Mouse (Mus musculus) limb, embryonic 11.5 days (tissue): Measurements from ENCODE around the gene Gadd45g. TPM values are rescaled to one million over a fixed set of nuclear protein-coding genes. Genes with fewer than 3 reads are reported as not detected.

Experiments
- ATAC-seq: fragments of 200-750 bp; cut with Nextera tagmentation; 2 replicates; pipeline ENCODE4 v1.8.0; 2017; ENCODE audit warnings: low read depth; ENCODE audit not compliant: insufficient number of reproducible peaks, low FRiP score, low TSS enrichment
- DNase-seq: peaks from one replicate; pipeline ENCODE4 v3.0.0-alpha.2; 2015; ENCODE audit warnings: low spot score
- H3K27ac ChIP-seq: fragments of 300-500 bp; sonication (generic); replicated peaks from 2 replicates; pipeline ENCODE4 v1.5.1; 2014; ENCODE audit warnings: low read depth, mild to moderate bottlenecking, low read length
- H3K27me3 ChIP-seq: fragments of 300-500 bp; sonication (generic); 2 replicates; pipeline ENCODE4 v1.6.1; 2014; ENCODE audit warnings: mild to moderate bottlenecking, low read length, mixed read lengths; ENCODE audit not compliant: control insufficient read depth, insufficient read depth
- H3K36me3 ChIP-seq: fragments of 300-500 bp; sonication (generic); 2 replicates; pipeline ENCODE4 v1.6.1; 2014; ENCODE audit warnings: mild to moderate bottlenecking, low read length, moderate library complexity, mixed read lengths; ENCODE audit not compliant: control insufficient read depth, insufficient read depth
- H3K4me1 ChIP-seq: fragments of 300-500 bp; sonication (generic); 2 replicates; pipeline ENCODE4 v1.6.1; 2014; ENCODE audit warnings: low read length, mixed read lengths; ENCODE audit not compliant: control insufficient read depth, insufficient read depth
- H3K4me2 ChIP-seq: fragments of 300-500 bp; sonication (generic); 2 replicates; pipeline ENCODE4 v1.6.1; 2014; ENCODE audit warnings: low read depth, mild to moderate bottlenecking, moderate library complexity; ENCODE audit not compliant: severe bottlenecking
- H3K4me3 ChIP-seq: fragments of 300-500 bp; sonication (generic); 2 replicates; pipeline ENCODE4 v1.5.1; 2014; ENCODE audit warnings: low read depth, low read length
- H3K9ac ChIP-seq: fragments of 300-500 bp; sonication (generic); 2 replicates; pipeline ENCODE4 v1.6.1; 2014; ENCODE audit warnings: mild to moderate bottlenecking, low read length
- H3K9me3 ChIP-seq: fragments of 300-500 bp; sonication (generic); 2 replicates; pipeline ENCODE4 v1.6.1; 2016; ENCODE audit warnings: low read length; ENCODE audit not compliant: control insufficient read depth
- WGBS: fragments of 180-500 bp; shearing (Covaris S2); extraction: QIAGEN DNeasy Blood & Tissue Kit; methylation state at CpG from one replicate; pipeline ENCODE4 v1.1.7; 2014; 5-methylcytosine and 5-hydroxymethylcytosine counted together
- polyA plus RNA-seq: library from polyadenylated mRNA; unstranded; fragments of >200 nt; fragmentation: Nextera tagmentation; extraction: Ambion mirVana; gene quantifications from 2 replicates; pipeline ENCODE4 v1.2.1, GENCODE M21; 2014

The Gadd45g gene
- polyA plus RNA-seq, 1 experiment from 2014 or later = 20.5 TPM

DNA sequence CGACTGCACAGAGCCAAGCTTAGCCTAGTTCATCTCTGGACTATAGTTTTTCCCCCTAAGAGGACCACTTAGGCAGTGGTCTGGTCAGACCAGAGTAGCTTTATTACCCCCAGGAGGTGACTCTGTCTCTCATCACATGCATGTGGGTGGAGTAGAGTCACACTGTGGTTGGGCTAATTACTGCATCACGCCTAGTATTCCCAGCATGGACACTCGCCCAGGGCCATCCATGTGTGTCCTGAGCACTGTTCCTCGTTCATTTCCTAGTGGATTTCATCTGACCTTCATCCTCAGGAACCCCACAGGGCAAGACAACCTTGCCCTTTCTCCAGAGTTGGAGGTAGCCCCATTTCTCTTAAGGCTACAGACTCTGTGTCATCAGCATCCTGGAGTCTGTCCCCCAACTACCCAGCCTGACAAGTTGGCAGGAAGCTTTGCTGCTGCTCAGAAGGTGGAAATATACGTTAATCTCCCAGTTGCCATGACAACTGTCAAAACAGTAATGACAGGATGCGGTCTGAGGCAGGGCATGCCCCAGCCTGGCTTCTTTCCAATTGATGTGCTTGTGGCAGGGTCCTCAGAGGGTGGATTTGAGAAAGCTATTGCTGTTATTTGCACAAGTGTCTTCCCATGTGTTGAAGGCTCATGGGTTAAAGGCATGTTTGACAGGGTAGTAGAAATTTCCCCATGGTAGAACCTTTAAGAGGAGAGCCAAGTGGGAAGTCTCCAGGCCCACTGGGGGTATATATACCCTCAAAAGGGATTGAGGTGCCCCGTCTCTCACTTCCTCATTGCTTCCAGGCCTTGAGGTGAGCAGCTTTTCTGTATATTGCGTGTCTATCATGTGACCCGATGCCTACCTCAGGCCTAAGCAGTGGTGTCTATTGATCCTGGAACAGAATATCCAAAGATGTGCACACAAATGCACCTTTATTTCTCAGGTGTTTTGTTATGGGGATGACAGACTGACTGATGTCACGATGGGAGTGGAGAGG is 32.6 kb upstream of the Gadd45g start:
- Histone ChIP-seq H3K27me3 (no peaks in the 10 kb centered on the region), H3K4me1 (0 out of 2 replicates have a peak, but pooled peaks cover 3% of the 10 kb centered on the region), H3K9me3 (no peaks in the 10 kb centered on the region), H3K9ac (no peak overlapping the region), H3K4me2 (no peak overlapping the region), H3K27ac (no peak overlapping the region), H3K36me3 (no peaks in the 10 kb centered on the region), H3K4me3 (no peak overlapping the region)
- no peak for DNase-seq
- ATAC-seq = no peak
- WGBS = 51% methylated on average over 10 of the region's 10 CpGs

DNA sequence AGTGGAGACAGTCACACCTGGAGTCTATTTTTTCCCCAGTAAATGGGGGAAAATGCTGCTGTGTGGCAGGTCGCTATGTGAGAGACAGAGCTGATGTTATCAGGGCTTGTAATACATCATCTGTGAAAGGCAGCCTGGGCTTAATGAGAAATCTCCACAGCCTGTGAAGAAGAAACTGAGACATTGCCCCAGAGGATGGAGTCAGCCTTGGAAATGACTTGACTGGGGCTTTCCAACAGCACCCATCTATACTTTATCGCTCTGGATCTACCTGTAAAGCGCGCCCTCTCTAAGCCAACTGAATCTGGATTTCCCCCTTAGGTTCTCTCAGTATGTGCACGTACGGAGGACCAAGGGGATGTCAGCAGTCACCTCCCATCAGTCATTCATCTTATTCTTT is 31.8 kb upstream of the Gadd45g start:
- DNase-seq (no peak), ATAC-seq (no peak)
- H3K27ac ChIP-seq = no peak overlapping the region
- H3K36me3 ChIP-seq = no peaks in the 10 kb centered on the region
- 0 out of 2 replicates have a peak, but pooled peaks cover 3% of the 10 kb centered on the region for H3K4me1 ChIP-seq
- H3K9ac ChIP-seq = no peak overlapping the region
- H3K27me3 ChIP-seq = no peaks in the 10 kb centered on the region
- H3K4me2 ChIP-seq = no peak overlapping the region
- H3K4me3 ChIP-seq = no peak overlapping the region
- 85% methylated on average over 6 of the region's 6 CpGs for WGBS
- no peaks in the 10 kb centered on the region for H3K9me3 ChIP-seq

- Histone ChIP-seq H3K4me2 (no peak overlapping the region), H3K9ac (no peak overlapping the region), H3K27ac (no peak overlapping the region), H3K36me3 (no peaks in the 10 kb centered on the region), H3K9me3 (no peaks in the 10 kb centered on the region), H3K27me3 (no peaks in the 10 kb centered on the region), H3K4me3 (no peak overlapping the region), H3K4me1 (0 out of 2 replicates have a peak, but pooled peaks cover 3% of the 10 kb centered on the region)
- DNase-seq = no peak
- WGBS = 82% methylated on average over 9 of the region's 9 CpGs
- no peak for ATAC-seq
Measured at GRCm38 (mm10) chr13:51815865-51816504, 30.5 kb upstream of the Gadd45g start.

- Histone ChIP-seq H3K4me3 (no peak overlapping the region), H3K27ac (no peak overlapping the region), H3K9me3 (no peaks in the 10 kb centered on the region), H3K4me2 (no peak overlapping the region), H3K36me3 (no peaks in the 10 kb centered on the region), H3K4me1 (0 out of 2 replicates have a peak, but pooled peaks cover 3% of the 10 kb centered on the region), H3K27me3 (no peaks in the 10 kb centered on the region), H3K9ac (no peak overlapping the region)
- DNase-seq = no peak
- no peak for ATAC-seq
- WGBS = 77% methylated on average over 5 of the region's 5 CpGs
Measured at GRCm38 (mm10) chr13:51816559-51817041, 29.9 kb upstream of the Gadd45g start.

- no peaks in the 10 kb centered on the region for H3K27me3 ChIP-seq
- H3K27ac ChIP-seq = no peak overlapping the region
- no peak overlapping the region for H3K4me2 ChIP-seq
- 70% methylated on average over 6 of the region's 6 CpGs for WGBS
- no peak overlapping the region for H3K9ac ChIP-seq
- DNase-seq (no peak), ATAC-seq (no peak)
- H3K36me3 ChIP-seq = no peaks in the 10 kb centered on the region
- H3K4me3 ChIP-seq = no peak overlapping the region
- H3K4me1 ChIP-seq = peaks cover 10% of the 10 kb centered on the region
- H3K9me3 ChIP-seq = no peaks in the 10 kb centered on the region
Measured at GRCm38 (mm10) chr13:51818170-51818943, 28.1 kb upstream of the Gadd45g start.

DNA sequence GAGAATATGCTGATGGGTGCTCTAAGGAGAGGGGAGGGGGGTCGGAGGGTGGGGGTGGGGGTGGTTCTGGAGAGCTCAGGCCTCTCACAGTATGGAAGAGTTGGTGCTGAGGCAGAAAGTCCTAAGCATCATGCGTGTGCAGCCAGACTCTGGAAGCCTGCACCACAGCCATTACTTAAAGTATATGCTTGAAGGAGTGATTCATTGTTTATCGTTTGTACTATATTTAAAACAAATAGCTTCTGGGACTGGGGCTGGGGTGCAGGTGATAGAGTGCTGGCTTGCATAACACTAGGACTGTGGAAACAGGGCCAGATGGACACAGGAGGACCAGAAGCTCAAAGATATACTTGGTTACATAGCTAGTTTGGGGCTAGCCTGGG is 27.5 kb upstream of the Gadd45g start:
- Histone ChIP-seq H3K9ac (no peak overlapping the region), H3K36me3 (no peaks in the 10 kb centered on the region), H3K4me2 (no peak overlapping the region), H3K4me3 (no peak overlapping the region), H3K9me3 (no peaks in the 10 kb centered on the region), H3K4me1 (peaks cover 13% of the 10 kb centered on the region), H3K27ac (no peak overlapping the region), H3K27me3 (no peaks in the 10 kb centered on the region)
- 84% methylated on average over 3 of the region's 3 CpGs for WGBS
- no peak for ATAC-seq
- no peak for DNase-seq

DNA sequence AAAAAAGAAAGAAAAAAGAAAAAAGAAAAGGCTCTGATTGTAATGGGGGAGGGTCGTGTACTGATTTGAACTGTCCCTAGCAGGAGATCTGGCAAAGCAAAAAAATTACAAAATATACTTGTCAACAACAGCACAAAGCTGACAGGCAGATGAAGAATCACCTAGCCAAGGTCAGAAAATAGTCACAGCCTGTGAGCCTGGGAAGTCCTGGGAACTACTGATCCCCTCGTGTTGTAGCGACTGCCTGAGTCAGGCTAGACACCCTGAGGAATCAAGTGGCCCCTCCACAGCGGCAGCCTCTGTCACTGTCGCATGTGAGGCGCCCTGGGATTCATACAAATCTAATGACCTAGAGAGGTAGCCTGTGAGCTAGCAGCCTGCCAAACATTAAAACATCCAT is 27.1 kb upstream of the Gadd45g start:
- H3K4me2 ChIP-seq = no peak overlapping the region
- H3K9ac ChIP-seq = no peak overlapping the region
- no peak overlapping the region for H3K4me3 ChIP-seq
- DNase-seq = no peak
- H3K27ac ChIP-seq = no peak overlapping the region
- H3K9me3 ChIP-seq = no peaks in the 10 kb centered on the region
- H3K36me3 ChIP-seq = no peaks in the 10 kb centered on the region
- ATAC-seq = no peak
- H3K4me1 ChIP-seq = peaks cover 17% of the 10 kb centered on the region
- no peaks in the 10 kb centered on the region for H3K27me3 ChIP-seq
- 76% methylated on average over 6 of the region's 6 CpGs for WGBS

DNA sequence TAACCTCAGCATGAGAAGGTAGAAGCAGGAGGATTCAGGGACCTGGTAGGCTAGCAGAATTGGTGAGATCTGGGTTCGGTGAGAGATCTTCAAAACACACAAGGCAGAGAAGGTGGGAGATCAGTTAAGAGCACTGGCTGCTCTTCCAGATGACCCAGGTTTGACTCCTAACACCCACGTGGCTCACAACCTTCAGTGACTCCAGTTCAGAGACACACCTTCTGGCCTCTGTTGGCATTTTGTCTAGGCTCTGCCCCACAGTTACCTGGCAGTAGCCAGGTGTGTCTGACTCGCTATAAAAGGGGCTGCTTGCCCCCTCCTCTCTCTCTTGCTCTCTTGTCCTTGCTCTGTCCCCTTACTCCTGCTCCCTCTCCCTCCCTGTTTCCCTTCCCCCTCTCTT is 24.5 kb upstream of the Gadd45g start:
- no peaks in the 10 kb centered on the region for H3K36me3 ChIP-seq
- peaks cover 22% of the 10 kb centered on the region for H3K4me1 ChIP-seq
- no peaks in the 10 kb centered on the region for H3K9me3 ChIP-seq
- no peak for ATAC-seq
- H3K4me2 ChIP-seq = no peak overlapping the region
- DNase-seq = no peak
- no peak overlapping the region for H3K4me3 ChIP-seq
- no peak overlapping the region for H3K9ac ChIP-seq
- H3K27me3 ChIP-seq = no peaks in the 10 kb centered on the region
- WGBS = 62% methylated on average over 3 of the region's 3 CpGs
- H3K27ac ChIP-seq = no peak overlapping the region
